Mouse (Mus musculus) CH12.LX (cell line): ENCODE measurements around the gene Espl1.

Experiments used
- BHLHE40 ChIP-seq: IDR thresholded peaks from 2 replicates; pipeline ENCODE4 v1.6.1; 2011; ENCODE audit warnings: mild to moderate bottlenecking, low read depth, low read length, improper control_type of control experiment
- CTCF ChIP-seq, 2 experiments: IDR thresholded peaks in 1 of 2; conservative IDR thresholded peaks in 1 of 2; 2 replicates each; pipeline ENCODE4 v1.5.1; 2011 to 2012; ENCODE audit warnings: low read depth in 2 of 2, low read length in 2 of 2, improper control_type of control experiment in 1 of 2, inconsistent platforms in 1 of 2, mild to moderate bottlenecking in 1 of 2, moderate library complexity in 1 of 2
- E2F4 ChIP-seq: IDR thresholded peaks from 2 replicates; pipeline ENCODE4 v1.6.1; 2011; ENCODE audit warnings: low read depth, low read length, improper control_type of control experiment; ENCODE audit not compliant: insufficient replicate concordance
- EP300 ChIP-seq: IDR thresholded peaks from 2 replicates; pipeline ENCODE4 v1.6.1; 2011; ENCODE audit warnings: low read length, improper control_type of control experiment
- GABPA ChIP-seq: IDR thresholded peaks from 2 replicates; pipeline ENCODE4 v1.6.1; 2012; ENCODE audit warnings: low read depth, low read length, improper control_type of control experiment, inconsistent platforms; ENCODE audit not compliant: insufficient replicate concordance
- MYC ChIP-seq: IDR thresholded peaks from 2 replicates; pipeline ENCODE4 v1.6.1; 2011; ENCODE audit warnings: low read depth, mild to moderate bottlenecking, improper control_type of control experiment, low read length
- NELFE ChIP-seq: IDR thresholded peaks from 2 replicates; pipeline ENCODE4 v1.6.1; 2011; ENCODE audit warnings: low read depth, low read length, improper control_type of control experiment
- POLR2A ChIP-seq: IDR thresholded peaks from 2 replicates; pipeline ENCODE4 v1.6.1; 2011; ENCODE audit warnings: low read depth, mild to moderate bottlenecking, improper control_type of control experiment, low read length
- ZKSCAN1 ChIP-seq: IDR thresholded peaks from 2 replicates; pipeline ENCODE4 v1.6.1; 2012; ENCODE audit warnings: low read depth, inconsistent platforms, low read length, improper control_type of control experiment, borderline replicate concordance
- ZMIZ1 ChIP-seq: IDR thresholded peaks from 2 replicates; pipeline ENCODE4 v1.6.1; 2012; ENCODE audit warnings: low read depth, mild to moderate bottlenecking, inconsistent platforms, low read length, improper control_type of control experiment

DNA sequence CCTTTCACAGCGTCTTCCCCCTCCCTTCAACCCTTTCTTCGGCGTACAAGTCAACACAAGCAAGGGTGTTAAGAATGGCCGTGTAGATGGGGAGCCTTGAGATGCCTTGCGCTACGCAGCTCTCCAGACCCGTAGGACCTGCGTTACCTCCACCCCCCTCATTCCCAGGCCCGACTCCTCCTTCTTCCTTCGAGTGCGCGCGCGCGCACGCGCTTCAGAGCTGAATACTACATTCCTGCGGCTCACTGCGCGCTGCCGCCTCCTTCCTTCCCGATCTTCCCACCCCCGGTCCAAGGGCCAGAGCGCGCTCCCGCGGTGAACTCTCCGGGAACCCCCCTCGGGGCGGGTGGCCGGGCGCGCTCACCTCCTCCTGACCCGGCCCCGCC lies 49.2 kb upstream of the Espl1 start:
- TF ChIP-seq E2F4 (no peak), EP300 (no peak), CTCF (conservative IDR thresholded peaks at IDR 0.05 in 1 of 2, IDR thresholded peaks at IDR 0.05 in 1 of 2; ENCODE audit: low read depth in 2 of 2, low read length in 2 of 2) (no peak), GABPA (no peak), POLR2A (0 out of 2 replicates have a peak, but pooled peaks have one; percentile 24), MYC (0 out of 2 replicates have a peak, but pooled peaks have one; percentile 34), ZKSCAN1 (no peak), NELFE (no peak), ZMIZ1 (no peak), BHLHE40 (no peak)
